Mouse (Mus musculus) hindbrain, embryonic 14.5 days (tissue): Measurements from ENCODE around the gene Tspan18. TPM values are rescaled to one million over a fixed set of nuclear protein-coding genes. Genes with fewer than 3 reads are reported as not detected.

Experiments
- ATAC-seq: fragments of 200-750 bp; cut with Nextera tagmentation; 2 replicates; pipeline ENCODE4 v1.8.0; 2017; ENCODE audit warnings: moderate number of reproducible peaks, mild to moderate bottlenecking, moderate TSS enrichment, moderate library complexity; ENCODE audit not compliant: low FRiP score
- DNase-seq: peaks from one replicate; pipeline ENCODE4 v3.0.0-alpha.2; 2015; ENCODE audit warnings: low spot score
- H3K27ac ChIP-seq: fragments of 300-500 bp; sonication (generic); 2 replicates; pipeline ENCODE4 v1.5.1; 2014; ENCODE audit warnings: mild to moderate bottlenecking, moderate library complexity
- H3K27me3 ChIP-seq: fragments of 300-500 bp; sonication (generic); 2 replicates; pipeline ENCODE4 v1.6.1; 2014; ENCODE audit warnings: mild to moderate bottlenecking, low read length, mixed read lengths; ENCODE audit not compliant: control insufficient read depth, insufficient read depth
- H3K36me3 ChIP-seq: fragments of 300-500 bp; sonication (generic); replicated peaks from 2 replicates; pipeline ENCODE4 v1.6.1; 2014; ENCODE audit not compliant: control insufficient read depth, insufficient read depth
- H3K4me1 ChIP-seq: fragments of 300-500 bp; sonication (generic); replicated peaks from 2 replicates; pipeline ENCODE4 v1.6.1; 2014; ENCODE audit warnings: antibody characterized with exemption, low read length, mixed read lengths; ENCODE audit not compliant: control insufficient read depth, insufficient read depth
- H3K4me2 ChIP-seq: fragments of 300-500 bp; sonication (generic); replicated peaks from 2 replicates; pipeline ENCODE4 v1.6.1; 2014; ENCODE audit warnings: mild to moderate bottlenecking, moderate library complexity
- H3K4me3 ChIP-seq: fragments of 300-500 bp; sonication (generic); replicated peaks from 2 replicates; pipeline ENCODE4 v1.5.1; 2014; ENCODE audit warnings: mild to moderate bottlenecking, low read length
- H3K9ac ChIP-seq: fragments of 300-500 bp; sonication (generic); 2 replicates; pipeline ENCODE4 v1.6.1; 2014
- H3K9me3 ChIP-seq: fragments of 300-500 bp; sonication (generic); 2 replicates; pipeline ENCODE4 v1.6.1; 2016; ENCODE audit warnings: low read length; ENCODE audit not compliant: control insufficient read depth
- WGBS: fragments of 180-500 bp; shearing (Covaris S2); extraction: QIAGEN DNeasy Blood & Tissue Kit; methylation state at CpG from one replicate; pipeline ENCODE4 v1.1.7; 2014; 5-methylcytosine and 5-hydroxymethylcytosine counted together
- polyA plus RNA-seq: library from polyadenylated mRNA; unstranded; fragments of >200 nt; fragmentation: Nextera tagmentation; extraction: Ambion mirVana; gene quantifications from 2 replicates; pipeline ENCODE4 v1.2.1, GENCODE M21; 2014

Tspan18 gene
- polyA plus RNA-seq, 1 experiment from 2014 or later = 28.6 TPM

DNA sequence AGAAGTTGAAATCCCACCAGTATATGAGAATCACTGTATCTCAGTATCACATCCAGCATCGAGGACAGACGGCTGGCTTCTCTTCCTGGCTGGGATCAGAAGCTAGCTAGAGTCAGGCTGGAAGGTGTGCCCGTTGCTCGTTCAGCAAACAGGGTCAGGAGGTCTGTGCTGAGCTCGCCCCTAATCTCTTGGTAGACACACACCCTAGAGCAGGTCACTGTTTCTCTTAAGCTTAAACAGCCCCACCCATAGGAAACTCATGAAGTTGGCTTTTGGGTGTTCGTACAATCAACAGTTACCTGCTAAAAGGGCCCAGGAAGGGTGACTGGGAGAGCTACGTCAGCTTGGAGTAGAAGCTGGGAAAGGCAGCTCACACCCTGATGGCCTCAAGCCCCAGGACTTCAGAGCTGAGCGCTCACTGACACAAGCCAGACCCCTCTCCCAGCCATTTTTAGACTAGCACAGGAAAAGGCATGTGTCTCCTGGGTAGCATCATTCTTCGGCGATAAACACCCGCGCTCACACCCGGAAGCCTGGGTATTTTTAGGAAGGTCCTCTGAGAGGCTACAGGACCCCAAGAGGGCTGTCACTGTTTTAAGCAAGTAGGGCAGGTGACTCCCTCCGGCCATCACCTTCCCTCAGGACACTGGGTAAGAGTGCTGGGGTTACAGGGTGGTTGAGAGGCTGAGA, 24.4 kb downstream of the Tspan18 start:
- 93% methylated on average over 14 of the region's 14 CpGs for WGBS

DNA sequence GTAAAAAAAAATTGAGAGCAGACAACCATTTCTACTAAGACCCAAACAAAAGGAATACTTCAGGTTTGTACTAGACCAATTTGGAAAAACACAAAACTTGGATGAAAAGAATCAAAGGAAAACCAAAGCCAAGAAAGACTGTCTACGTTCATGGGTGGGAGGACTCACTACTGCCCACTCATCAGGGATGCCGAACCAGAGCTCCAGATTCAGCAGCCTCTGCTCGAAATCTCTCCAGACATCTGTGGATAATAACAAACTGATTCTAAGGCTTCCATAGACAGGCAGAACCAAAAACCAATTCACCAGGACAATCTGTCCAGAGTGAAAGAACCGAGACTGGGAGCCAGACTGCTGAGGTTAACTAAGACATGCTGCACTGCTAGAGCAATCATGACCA, 27.4 kb downstream of the Tspan18 start:
- 93% methylated on average over 4 of the region's 4 CpGs for WGBS
- Histone ChIP-seq H3K27me3 (no peaks in the 10 kb centered on the region), H3K9me3 (no peaks in the 10 kb centered on the region), H3K4me1 (peaks cover 30% of the 10 kb centered on the region), H3K4me2 (no peak overlapping the region), H3K9ac (no peak overlapping the region), H3K36me3 (0 out of 2 replicates have a peak, but pooled peaks cover 3% of the 10 kb centered on the region), H3K4me3 (no peak overlapping the region), H3K27ac (0 out of 2 replicates have a peak overlapping the region, but pooled peaks have one; percentile 11)
- DNase-seq (no peak), ATAC-seq (no peak)

More for the DNA sequence above, 24.4 kb downstream of the Tspan18 start:
- DNase-seq (no peak), ATAC-seq (no peak)
- H3K4me2 ChIP-seq = no peak overlapping the region
- peaks cover 25% of the 10 kb centered on the region for H3K4me1 ChIP-seq
- no peak overlapping the region for H3K9ac ChIP-seq
- 0 out of 2 replicates have a peak, but pooled peaks cover 3% of the 10 kb centered on the region for H3K36me3 ChIP-seq
- H3K27me3 ChIP-seq = no peaks in the 10 kb centered on the region
- no peaks in the 10 kb centered on the region for H3K9me3 ChIP-seq
- no peak overlapping the region for H3K27ac ChIP-seq
- no peak overlapping the region for H3K4me3 ChIP-seq

DNA sequence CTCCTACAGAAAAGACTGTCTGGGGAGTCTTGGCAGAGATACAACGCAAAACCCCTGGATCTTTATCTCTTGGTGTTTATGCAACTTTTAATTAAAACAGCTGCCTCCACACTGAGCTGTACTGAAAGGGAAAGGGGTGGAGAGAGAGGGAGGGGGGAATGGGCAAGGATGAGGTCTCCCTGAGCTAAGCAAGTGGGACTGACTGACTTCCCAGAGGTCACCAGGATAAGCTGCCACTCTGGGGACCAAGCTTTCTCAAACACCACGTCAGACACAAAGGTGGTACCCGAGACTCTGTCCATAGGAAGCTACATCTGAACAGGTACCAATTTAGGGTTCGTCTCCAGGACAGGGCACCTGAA, 30.1 kb downstream of the Tspan18 start:
- ATAC-seq = 0 out of 2 replicates have a peak, but pooled peaks have one; percentile 9
- Histone ChIP-seq H3K4me1 (peaks cover 28% of the 10 kb centered on the region), H3K4me3 (no peak overlapping the region), H3K27ac (peak overlapping the region; percentile 84), H3K27me3 (no peaks in the 10 kb centered on the region), H3K9me3 (no peaks in the 10 kb centered on the region), H3K4me2 (no peak overlapping the region), H3K9ac (no peak overlapping the region), H3K36me3 (no peaks in the 10 kb centered on the region)
- no peak for DNase-seq
- 34% methylated on average over 4 of the region's 4 CpGs for WGBS

DNA sequence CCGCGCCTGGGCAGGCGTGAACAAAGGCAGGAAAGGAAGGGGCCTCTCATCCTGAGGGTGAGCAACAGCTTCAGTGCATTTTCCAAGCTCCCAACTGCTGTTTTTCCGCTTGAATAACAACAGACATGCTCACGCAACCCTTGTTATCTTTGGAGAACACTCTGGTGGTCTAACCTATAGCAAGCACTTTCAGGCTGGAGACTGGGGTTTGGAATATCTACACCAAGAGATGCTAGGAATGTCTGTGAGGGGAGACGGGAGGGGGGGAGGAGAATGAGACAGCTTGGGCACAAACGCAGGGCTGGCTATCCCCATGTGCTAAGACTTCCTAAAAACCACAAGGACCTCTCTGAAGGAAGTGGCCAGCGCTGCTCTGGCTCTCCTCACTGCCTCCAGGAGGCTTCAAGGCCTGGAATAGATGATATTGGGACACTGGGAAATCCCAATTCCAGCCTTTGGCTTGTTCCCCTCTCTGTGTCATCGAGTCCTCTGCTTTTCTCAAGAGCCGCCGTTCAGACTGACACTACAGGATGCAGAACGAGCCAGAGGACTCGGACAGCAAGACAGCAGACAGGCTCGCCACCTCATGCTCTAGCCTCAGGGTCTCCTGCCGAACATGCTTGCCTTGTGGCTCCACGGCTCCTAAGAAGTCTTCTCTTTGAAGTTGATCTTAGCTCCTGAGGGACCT, 30.6 kb downstream of the Tspan18 start:
- Histone ChIP-seq H3K27me3 (no peaks in the 10 kb centered on the region), H3K4me1 (peaks cover 23% of the 10 kb centered on the region), H3K4me2 (no peak overlapping the region), H3K9ac (no peak overlapping the region; the same call in 1 of the 2 replicates), H3K9me3 (no peaks in the 10 kb centered on the region), H3K36me3 (no peaks in the 10 kb centered on the region), H3K27ac (peak overlapping the region; percentile 84), H3K4me3 (no peak overlapping the region)
- ATAC-seq (peak; percentile 49; the same call in 1 of the 2 replicates), DNase-seq (peak; percentile 43)
- 14% methylated on average over 16 of the region's 16 CpGs for WGBS

GRCm38 (mm10) chr2:93303260-93303584, 31.1 kb downstream of the Tspan18 start:
- Histone ChIP-seq H3K9me3 (no peaks in the 10 kb centered on the region), H3K4me2 (no peak overlapping the region), H3K36me3 (no peaks in the 10 kb centered on the region), H3K9ac (no peak overlapping the region; the same call in 1 of the 2 replicates), H3K4me1 (peaks cover 21% of the 10 kb centered on the region), H3K27me3 (no peaks in the 10 kb centered on the region), H3K27ac (peak overlapping the region; percentile 84), H3K4me3 (no peak overlapping the region)
- ATAC-seq (no peak), DNase-seq (no peak)
- WGBS = 22% methylated on average over 5 of the region's 5 CpGs

DNA sequence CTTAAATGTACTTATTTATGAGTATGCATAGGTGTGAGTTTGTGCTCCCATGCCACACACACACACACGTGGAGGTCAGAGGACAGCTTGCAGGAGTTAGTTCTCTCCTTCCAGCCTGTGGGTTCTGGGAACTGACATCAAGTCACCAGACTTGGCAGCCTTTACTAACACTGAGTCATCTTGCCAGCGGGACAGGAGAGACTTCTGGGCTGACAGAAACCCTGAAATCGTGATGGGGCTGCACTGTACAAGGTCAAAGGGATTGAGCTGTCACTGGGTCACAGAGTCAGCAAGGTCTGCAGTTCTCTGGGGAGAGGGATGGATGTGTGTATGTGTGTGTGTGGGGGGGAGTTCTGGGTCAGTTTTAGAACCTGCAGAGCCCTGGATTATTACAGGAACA, 36.6 kb downstream of the Tspan18 start:
- WGBS = 84% methylated on average over 3 of the region's 3 CpGs
- DNase-seq = no peak
- Histone ChIP-seq H3K9ac (no peak overlapping the region), H3K36me3 (no peaks in the 10 kb centered on the region), H3K27me3 (no peaks in the 10 kb centered on the region), H3K9me3 (no peaks in the 10 kb centered on the region), H3K27ac (no peak overlapping the region), H3K4me1 (peaks cover 2% of the 10 kb centered on the region; the same call in 1 of the 2 replicates), H3K4me2 (no peak overlapping the region), H3K4me3 (no peak overlapping the region)
- no peak for ATAC-seq

- peaks cover 50% of the 10 kb centered on the region for H3K4me1 ChIP-seq
- DNase-seq (no peak), ATAC-seq (no peak)
- no peaks in the 10 kb centered on the region for H3K9me3 ChIP-seq
- H3K36me3 ChIP-seq = no peaks in the 10 kb centered on the region
- peak overlapping the region; percentile 16; the same call in 1 of the 2 replicates for H3K9ac ChIP-seq
- H3K27ac ChIP-seq = peak overlapping the region; percentile 64
- H3K27me3 ChIP-seq = no peaks in the 10 kb centered on the region
- H3K4me2 ChIP-seq = no peak overlapping the region; the same call in 1 of the 2 replicates
- H3K4me3 ChIP-seq = no peak overlapping the region
- 30% methylated on average over 13 of the region's 13 CpGs for WGBS
Measured at GRCm38 (mm10) chr2:93291186-93291926, 42.9 kb downstream of the Tspan18 start.

DNA sequence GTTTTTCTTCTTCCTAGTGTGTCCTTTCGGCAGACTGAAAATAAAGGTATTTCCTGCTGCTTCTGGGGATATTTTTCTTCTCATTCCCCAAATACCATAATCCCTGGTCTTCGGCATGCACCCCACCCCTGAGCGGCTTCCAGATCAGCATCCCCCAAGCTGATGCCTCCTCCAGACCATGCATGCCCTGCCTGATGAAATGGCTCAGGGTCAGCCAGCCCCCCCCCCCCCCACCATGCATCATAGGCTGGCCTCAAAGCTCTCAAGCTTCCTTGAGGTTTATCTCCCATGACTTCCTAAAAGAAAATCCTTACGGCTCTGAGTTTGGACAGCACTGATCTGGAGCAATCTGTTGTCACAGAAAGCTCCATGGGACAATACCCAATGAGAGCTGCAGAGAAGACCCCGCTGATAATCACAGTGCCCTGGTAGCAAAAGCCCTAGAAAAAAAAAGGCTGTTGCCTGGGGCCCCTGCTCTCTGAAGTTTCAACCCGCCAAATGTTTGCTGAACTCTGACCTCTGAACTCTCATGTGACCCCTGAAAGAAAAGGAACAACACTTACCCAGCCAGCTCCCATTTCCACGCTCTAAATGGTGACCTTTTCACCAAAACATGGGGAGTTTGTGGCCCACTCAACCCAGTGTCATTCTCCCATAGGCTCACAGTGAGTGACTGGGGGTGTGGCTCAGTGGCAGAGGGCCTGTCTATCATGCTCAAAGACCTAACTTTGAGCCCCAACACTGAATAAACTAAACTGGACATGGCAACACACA, 43.8 kb downstream of the Tspan18 start:
- ATAC-seq = no peak
- no peaks in the 10 kb centered on the region for H3K27me3 ChIP-seq
- no peak for DNase-seq
- H3K9me3 ChIP-seq = no peaks in the 10 kb centered on the region
- H3K9ac ChIP-seq = no peak overlapping the region
- H3K4me2 ChIP-seq = no peak overlapping the region
- 19% methylated on average over 7 of the region's 7 CpGs for WGBS
- H3K4me3 ChIP-seq = no peak overlapping the region
- 0 out of 2 replicates have a peak overlapping the region, but pooled peaks have one; percentile 64 for H3K27ac ChIP-seq
- H3K36me3 ChIP-seq = no peaks in the 10 kb centered on the region
- peaks cover 59% of the 10 kb centered on the region for H3K4me1 ChIP-seq
